ENCODE assay signal across 9 mouse cellular contexts in the genomic region with DNA sequence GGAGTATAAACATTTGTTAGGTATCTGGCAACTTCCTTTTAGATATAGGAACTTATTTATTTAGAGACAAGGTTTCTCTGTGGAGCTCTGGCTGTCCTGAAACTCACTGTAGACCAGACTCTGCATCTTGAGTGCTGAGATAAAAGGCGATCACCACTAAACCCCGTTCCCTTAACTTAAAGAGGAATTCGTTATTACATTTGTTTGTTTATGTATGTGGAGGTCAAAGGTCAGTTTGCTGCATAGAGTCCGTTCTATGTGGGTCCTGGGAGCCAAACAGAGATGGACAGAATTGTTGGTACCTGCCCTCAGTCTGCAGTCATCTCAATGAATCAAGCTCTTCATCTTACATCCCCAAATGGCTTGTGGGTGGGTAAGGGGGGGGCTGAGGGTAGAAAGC.
"Had no signal": no experiment of that assay in that cellular context is flagged by ENCODE, and none has a peak within 500 bp of the region (broad histone marks: within the 10 kb centered on the region; RNA-seq: fewer than 3 reads in every experiment).

No protein-coding gene starts in this region.

- H3K4me2 ChIP-seq: liver, embryonic 13.5 days had no signal

- H3K27me3 ChIP-seq: liver, embryonic 13.5 days had no signal

- H3K4me1 ChIP-seq: megakaryocyte, embryonic 14.5 days had no signal

- H3K27ac ChIP-seq: left cerebral cortex, adult 2 months; liver, embryonic 13.5 days; midbrain, embryonic 10.5 days had no signal

- H3K9ac ChIP-seq: liver, embryonic 13.5 days had no signal

- DNase-seq: kidney, adult 9 months; kidney, postnatal 14 days; kidney, postnatal 4 days; liver, embryonic 13.5 days; thymus, adult 18-20 months; thymus, postnatal 36 days had no signal

- H3K9me3 ChIP-seq: liver, embryonic 13.5 days; megakaryocyte, embryonic 14.5 days; midbrain, embryonic 10.5 days had no signal

- H3K4me3 ChIP-seq: left cerebral cortex, adult 2 months; liver, embryonic 13.5 days; megakaryocyte, embryonic 14.5 days; midbrain, embryonic 10.5 days had no signal
